ENCODE assay signal across 11 mouse cellular contexts in the genomic region with DNA sequence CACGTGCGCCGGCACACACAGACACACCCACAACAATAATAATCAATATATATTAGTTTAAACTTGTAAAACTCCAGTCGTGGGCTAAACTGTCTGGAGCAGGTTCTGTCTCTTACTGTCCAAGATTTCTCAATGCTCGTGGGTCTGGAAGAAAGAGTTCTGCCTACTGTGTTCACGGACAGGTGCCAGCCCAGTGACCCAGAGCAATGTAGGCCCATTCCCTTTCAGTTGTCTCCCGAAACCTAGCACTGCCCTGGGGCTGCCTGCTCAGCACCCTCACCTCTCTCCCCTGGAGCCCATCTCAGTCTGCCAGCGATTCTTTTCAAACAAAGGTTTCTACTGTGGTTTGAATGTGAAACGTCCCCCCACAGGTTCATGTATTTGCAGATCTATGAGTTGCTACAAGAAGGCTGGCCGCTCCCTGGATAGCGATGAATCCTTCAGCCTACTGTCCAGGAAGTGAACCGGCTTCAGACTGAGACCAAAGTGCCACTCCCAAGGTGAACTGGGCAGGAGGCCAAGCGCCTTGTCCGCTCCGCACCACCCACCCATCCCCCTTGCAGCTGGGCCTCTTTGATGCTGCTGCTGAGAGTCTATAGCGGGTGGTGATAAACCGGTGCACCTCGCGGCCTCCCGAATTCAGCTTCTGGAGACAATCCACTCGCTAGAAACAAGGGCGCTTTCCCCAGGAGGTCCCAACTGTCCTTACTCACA. TPM values are rescaled to one million over a fixed set of nuclear protein-coding genes. Genes with fewer than 3 reads are reported as not detected.
A peak's percentile ranks its signal among the peaks of the same experiment; 100 is the strongest.
DNase-seq lines count a peak whose midpoint lies in the region; ATAC-seq and TF ChIP-seq lines count a peak whose summit lies in the region.
"Had no signal": no experiment of that assay in that cellular context is flagged by ENCODE, and none has a peak within 500 bp of the region (broad histone marks: within the 10 kb centered on the region; RNA-seq: fewer than 3 reads in every experiment).

No protein-coding gene starts in this region.

- H3K27ac ChIP-seq in heart, embryonic 13.5 days (replicated peaks): no peak overlapping the region
- peak overlapping the region; percentile 95 for H3K27ac ChIP-seq in ES-E14 (ENCODE audit: insufficient read depth, low read depth, low read length, poor library complexity, severe bottlenecking)
- H3K27ac ChIP-seq in intestine, embryonic 15.5 days: no peak overlapping the region
- H3K27ac ChIP-seq in liver, embryonic 13.5 days: no peak overlapping the region
- H3K27ac ChIP-seq: forebrain, embryonic 10.5 days; layer of hippocampus, adult 2 months; macrophage had no signal

- H3K36me3 ChIP-seq in heart, embryonic 13.5 days: no peaks in the 10 kb centered on the region
- no peaks in the 10 kb centered on the region for H3K36me3 ChIP-seq in ES-E14 (ENCODE audit: control insufficient read depth, insufficient read depth, low read length, poor library complexity, severe bottlenecking)
- no peaks in the 10 kb centered on the region for H3K36me3 ChIP-seq in intestine, embryonic 15.5 days
- H3K36me3 ChIP-seq in liver, embryonic 13.5 days: no peaks in the 10 kb centered on the region
- H3K36me3 ChIP-seq: forebrain, embryonic 10.5 days had no signal

- intact Hi-C loops in heart, postnatal 36 days (cut with DNase I): no loop called here

- WGBS in heart, embryonic 13.5 days: 33% methylated on average over 22 of the region's 22 CpGs
- 26% methylated on average over 22 of the region's 22 CpGs for WGBS in intestine, embryonic 15.5 days
- WGBS in liver, embryonic 13.5 days (ENCODE audit: insufficient replicate concordance): 37% methylated on average over 22 of the region's 22 CpGs

- H3K27me3 ChIP-seq in heart, embryonic 13.5 days (replicated peaks): peaks cover 43% of the 10 kb centered on the region
- no peaks in the 10 kb centered on the region for H3K27me3 ChIP-seq in intestine, embryonic 15.5 days (replicated peaks)
- peaks cover 5% of the 10 kb centered on the region for H3K27me3 ChIP-seq in liver, embryonic 13.5 days

- no peak for ATAC-seq in heart, embryonic 13.5 days (ENCODE audit: extremely low read depth, insufficient number of reproducible peaks, low FRiP score, low TSS enrichment)
- ATAC-seq in intestine, embryonic 15.5 days: peak; percentile 74
- ATAC-seq in liver, embryonic 13.5 days (ENCODE audit: low read depth): peak; percentile 54; the same call in 1 of the 2 replicates

- H3K4me1 ChIP-seq in heart, embryonic 13.5 days: peaks cover 16% of the 10 kb centered on the region
- H3K4me1 ChIP-seq in ES-E14 (ENCODE audit: control insufficient read depth in 2 of 2, insufficient read depth in 2 of 2, low read length in 2 of 2, poor library complexity in 1 of 2): peaks cover 10 to 36% of the 10 kb centered on the region in 2 experiments
- H3K4me1 ChIP-seq in intestine, embryonic 15.5 days (replicated peaks): peaks cover 13% of the 10 kb centered on the region; the same call in 1 of the 2 replicates
- H3K4me1 ChIP-seq in liver, embryonic 13.5 days (replicated peaks): no peaks in the 10 kb centered on the region

- peak overlapping the region; percentile 51; the same call in 1 of the 2 replicates for H3K9ac ChIP-seq in heart, embryonic 13.5 days
- H3K9ac ChIP-seq in ES-E14 (ENCODE audit: insufficient read depth, low read depth, low read length, poor library complexity, severe bottlenecking): peak overlapping the region; percentile 65
- no peak overlapping the region for H3K9ac ChIP-seq in intestine, embryonic 15.5 days
- no peak overlapping the region for H3K9ac ChIP-seq in liver, embryonic 13.5 days

- H3K4me2 ChIP-seq in heart, embryonic 13.5 days: peak overlapping the region; percentile 42
- H3K4me2 ChIP-seq in intestine, embryonic 15.5 days (replicated peaks): 0 out of 2 replicates have a peak overlapping the region, but pooled peaks have one; percentile 10
- peak overlapping the region; percentile 13; the same call in 1 of the 2 replicates for H3K4me2 ChIP-seq in liver, embryonic 13.5 days

- H3K9me3 ChIP-seq in heart, embryonic 13.5 days: no peaks in the 10 kb centered on the region
- no peaks in the 10 kb centered on the region for H3K9me3 ChIP-seq in ES-E14 (ENCODE audit: control insufficient read depth, insufficient read depth, low read depth, low read length)
- no peaks in the 10 kb centered on the region for H3K9me3 ChIP-seq in intestine, embryonic 15.5 days
- no peaks in the 10 kb centered on the region for H3K9me3 ChIP-seq in liver, embryonic 13.5 days (replicated peaks)
- H3K9me3 ChIP-seq: forebrain, embryonic 10.5 days had no signal

- no peak overlapping the region for H3K4me3 ChIP-seq in heart, embryonic 13.5 days
- peak overlapping the region; percentile 13 to 37 for H3K4me3 ChIP-seq in ES-E14 (ENCODE audit: insufficient read depth in 1 of 2, low read depth in 1 of 2, low read length in 2 of 2, poor library complexity in 1 of 2, severe bottlenecking in 1 of 2)
- no peak overlapping the region for H3K4me3 ChIP-seq in intestine, embryonic 15.5 days (replicated peaks)
- H3K4me3 ChIP-seq in liver, embryonic 13.5 days (replicated peaks): no peak overlapping the region
- H3K4me3 ChIP-seq: forebrain, embryonic 10.5 days; layer of hippocampus, adult 2 months had no signal

- in situ Hi-C loops in ES-E14 (cut with MboI; ENCODE audit: low sequenced_read_pairs in 2 of 2, unreplicated experiment in 2 of 2): loop anchor here in 1 of 2 experiments (5.0 to 10.0 kb wide), 2 partner anchors 45 to 122 kb away; a partner anchor contains a TSS

- no peak for DNase-seq in heart, postnatal 36 days
- peak; percentile 77 for DNase-seq in ES-E14 (ENCODE audit: low read depth, low spot score)
- DNase-seq in liver, embryonic 13.5 days: no peak
- no peak for DNase-seq in frontal cortex, postnatal 14 days (ENCODE audit: low spot score in 2 of 2)
- DNase-seq in layer of hippocampus, postnatal 10 days (ENCODE audit: low spot score in 2 of 2): no peak
- no peak for DNase-seq in left cerebral cortex, adult 11 months (ENCODE audit: low spot score)

TF ChIP-seq in ES-E14, 5 proteins besides CTCF, POLR2A, EP300 and RAD21:
- TF ChIP-seq ZNF384 (IDR thresholded peaks at IDR 0.05; ENCODE audit: low read depth, low read length) (no peak), CHD2 (IDR thresholded peaks at IDR 0.05; ENCODE audit: low read depth, low read length) (no peak), HCFC1 (IDR thresholded peaks at IDR 0.05; ENCODE audit: borderline replicate concordance, insufficient read depth, low read length) (no peak), MAFK (IDR thresholded peaks at IDR 0.05; ENCODE audit: insufficient read depth, low read depth, low read length) (no peak)
TF ChIP-seq in ES-E14: peak in this region for 0.

RNA-seq across cellular contexts. Expression of a gene that starts 36.5 kb away (rescaled TPM):
- polyA plus RNA-seq in heart, embryonic 13.5 days (2015; fragmentation: Nextera tagmentation; extraction: Ambion mirVana): not detected in 2 replicates
- total RNA-seq in heart, postnatal 36 days (2021): not detected
- 19.2 and 19.6 TPM in 2 replicates for total RNA-seq in ES-E14 (2012; rRNA removed)
- polyA plus RNA-seq in intestine, embryonic 15.5 days (2015; fragmentation: Nextera tagmentation; extraction: Ambion mirVana): not detected in 2 replicates
- polyA plus RNA-seq in liver, embryonic 13.5 days (2015; fragmentation: Nextera tagmentation; extraction: Ambion mirVana): not detected in 2 replicates
- total RNA-seq in layer of hippocampus, postnatal 10 days (2021): not detected
- total RNA-seq: layer of hippocampus, adult 2 months had no signal
- polyA plus RNA-seq: forebrain, embryonic 10.5 days had no signal

RNA-seq across cellular contexts. Expression of a gene that starts 44.6 kb away (rescaled TPM):
- polyA plus RNA-seq in heart, embryonic 13.5 days (2015; fragmentation: Nextera tagmentation; extraction: Ambion mirVana): 0.71 and 0.94 TPM in 2 replicates
- total RNA-seq in heart, postnatal 36 days (2021): not detected
- 89.3 and 138 TPM in 2 replicates for total RNA-seq in ES-E14 (2012; rRNA removed)
- polyA plus RNA-seq in intestine, embryonic 15.5 days (2015; fragmentation: Nextera tagmentation; extraction: Ambion mirVana): 0.20 and 0.21 TPM in 2 replicates
- not detected in 2 replicates for polyA plus RNA-seq in liver, embryonic 13.5 days (2015; fragmentation: Nextera tagmentation; extraction: Ambion mirVana)
- total RNA-seq in layer of hippocampus, postnatal 10 days (2021): not detected
- total RNA-seq: layer of hippocampus, adult 2 months had no signal
- polyA plus RNA-seq: macrophage had no signal

RNA-seq across cellular contexts. Expression of a gene that starts 52.8 kb away (rescaled TPM):
- polyA plus RNA-seq in heart, embryonic 13.5 days (2015; fragmentation: Nextera tagmentation; extraction: Ambion mirVana): 0.20 and 0.27 TPM in 2 replicates
- total RNA-seq in heart, postnatal 36 days (2021): not detected
- 155 and 219 TPM in 2 replicates for total RNA-seq in ES-E14 (2012; rRNA removed)
- polyA plus RNA-seq in intestine, embryonic 15.5 days (2015; fragmentation: Nextera tagmentation; extraction: Ambion mirVana): 0.10 and 0.18 TPM in 2 replicates
- 5.4 and 5.6 TPM in 2 replicates for polyA plus RNA-seq in liver, embryonic 13.5 days (2015; fragmentation: Nextera tagmentation; extraction: Ambion mirVana)
- not detected for total RNA-seq in layer of hippocampus, postnatal 10 days (2021)
- total RNA-seq: layer of hippocampus, adult 2 months had no signal

Comparison
In these comparisons a context has a peak if more than half of its experiments do, and no peak if none do; other contexts are left out.
1. H3K4me3 ChIP-seq: peak in ES-E14 (2 of 2); none in heart, embryonic 13.5 days (single experiment), intestine, embryonic 15.5 days (single experiment) and liver, embryonic 13.5 days (single experiment).
2. H3K9ac ChIP-seq: peak in heart, embryonic 13.5 days (single experiment) and ES-E14 (single experiment); none in intestine, embryonic 15.5 days (single experiment) and liver, embryonic 13.5 days (single experiment).
3. RNA of a gene that starts 36.5 kb away (total RNA-seq): 19.2 to 19.6 TPM in ES-E14; not detected in heart, postnatal 36 days and not detected in layer of hippocampus, postnatal 10 days; every median in the first group is over 10 times any median in the second.
4. RNA of a gene that starts 44.6 kb away (total RNA-seq): 89.3 to 138 TPM in ES-E14; not detected in heart, postnatal 36 days and not detected in layer of hippocampus, postnatal 10 days; every median in the first group is over 10 times any median in the second.
5. RNA of a gene that starts 52.8 kb away (total RNA-seq): 155 to 219 TPM in ES-E14; not detected in heart, postnatal 36 days and not detected in layer of hippocampus, postnatal 10 days; every median in the first group is over 100 times any median in the second.
6. Peak in every context shown above with its lines, with median percentiles within 50 percentile points of each other: H3K4me2 ChIP-seq.